Mouse (Mus musculus): ENCODE measurements around the gene Myo10.
A peak's percentile ranks its signal among the peaks of the same experiment; 100 is the strongest.
"Not testable (repeated sequence)": the region's sequence is repeated elsewhere in the genome, so short reads cannot be mapped to it uniquely, and the experiment has no call there.

Gene Myo10

DNA sequence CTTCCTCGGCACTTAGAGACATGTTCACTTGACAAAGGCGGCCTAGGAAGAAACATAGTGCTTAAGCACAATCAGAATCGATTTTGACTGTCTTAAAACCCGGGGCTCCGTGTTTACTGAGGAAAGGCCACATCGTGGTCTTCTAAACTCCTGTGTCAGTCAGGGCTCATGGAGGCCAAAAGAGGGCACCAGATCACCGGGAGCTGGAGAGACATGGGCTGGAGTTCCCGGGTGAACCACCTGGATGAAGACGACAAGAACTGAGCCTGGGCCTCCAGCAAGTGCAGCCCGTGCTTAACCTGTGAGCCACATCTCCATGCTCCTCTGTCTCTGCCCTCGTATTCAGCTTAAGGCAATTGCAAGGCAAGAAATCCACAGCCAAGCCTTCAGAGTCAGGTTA lies 71.4 kb downstream of the Myo10 start:
- DNase-seq = no peak

DNA sequence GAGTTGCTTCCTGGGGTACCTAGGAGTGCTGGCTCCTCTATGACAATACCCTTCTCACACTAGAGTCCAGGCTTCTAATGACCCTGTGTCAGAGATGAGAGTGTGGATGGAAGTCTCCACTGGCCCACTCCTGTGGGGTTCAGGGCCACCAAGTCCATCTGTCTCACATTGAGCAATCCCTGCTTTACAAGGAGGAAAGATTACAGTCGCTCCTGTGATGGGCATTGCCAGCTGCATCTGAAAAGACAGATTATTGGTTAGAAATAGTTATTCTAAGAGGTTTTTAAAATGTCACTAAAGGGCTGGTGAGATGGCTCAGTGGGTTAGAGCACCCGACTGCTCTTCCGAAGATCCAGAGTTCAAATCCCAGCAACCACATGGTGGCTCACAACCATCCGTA lies 72.4 kb downstream of the Myo10 start:
- no peak for DNase-seq

DNA sequence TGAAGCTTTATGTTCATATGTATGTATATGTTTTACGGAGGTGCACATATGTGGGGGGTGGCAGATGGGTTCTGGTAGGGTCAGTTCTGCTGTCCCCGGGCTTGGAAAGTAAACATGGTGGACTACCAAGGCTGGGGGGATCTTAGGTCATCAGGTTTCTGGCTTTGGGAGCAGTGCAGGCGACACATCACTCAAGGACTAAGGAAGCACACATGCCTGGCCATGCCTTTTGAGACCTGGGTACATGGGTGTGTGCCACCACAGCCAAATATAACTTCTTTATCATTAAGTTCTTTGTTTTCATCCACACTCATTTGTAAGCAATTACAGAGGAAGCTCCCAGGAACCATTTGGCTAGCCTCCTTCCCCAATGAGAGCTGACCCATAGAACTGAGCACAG lies 72.9 kb downstream of the Myo10 start:
- DNase-seq = peak in 1 of 2 experiments; percentile 30

DNA sequence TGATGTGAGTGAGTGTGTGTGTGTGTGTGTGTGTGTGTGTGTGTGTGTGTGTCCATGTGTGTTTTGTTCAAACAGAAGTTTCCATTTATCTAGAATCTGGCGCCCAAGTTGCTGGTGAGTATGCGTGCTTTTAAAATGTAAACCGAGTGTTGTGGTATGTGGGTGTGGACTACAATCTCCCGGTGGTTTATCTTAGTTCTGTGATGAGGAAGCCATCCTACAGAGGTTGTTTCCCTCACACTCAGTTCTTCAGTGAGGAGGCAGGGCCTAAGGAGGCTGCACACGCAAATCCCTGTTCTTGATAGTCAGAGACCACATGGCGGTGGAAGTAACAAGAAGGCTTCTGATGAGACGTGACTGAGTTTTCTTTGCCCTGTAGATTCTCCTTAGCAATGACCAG lies 73.6 kb downstream of the Myo10 start:
- peak in 1 of 2 experiments; percentile 36 for DNase-seq

DNA sequence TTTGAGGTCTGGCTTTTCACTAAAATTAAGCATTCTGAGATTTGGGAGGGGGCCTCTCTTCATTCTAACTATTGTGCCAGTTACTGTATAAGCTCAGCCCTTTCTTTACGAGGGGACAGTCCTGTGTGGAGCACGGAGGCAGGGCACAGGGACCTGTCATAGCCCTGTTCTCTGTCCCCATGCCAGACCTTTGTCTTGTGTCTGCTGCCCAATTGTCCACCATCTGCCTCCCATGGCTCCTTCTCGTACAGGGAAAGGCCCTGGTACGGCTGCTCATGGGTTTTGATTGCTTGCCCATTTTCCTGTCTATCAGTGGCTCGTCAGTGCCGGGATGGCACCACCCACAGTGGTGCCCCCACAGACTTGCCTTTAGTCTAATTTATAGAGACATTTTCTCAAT lies 74.3 kb downstream of the Myo10 start:
- DNase-seq = no peak

DNA sequence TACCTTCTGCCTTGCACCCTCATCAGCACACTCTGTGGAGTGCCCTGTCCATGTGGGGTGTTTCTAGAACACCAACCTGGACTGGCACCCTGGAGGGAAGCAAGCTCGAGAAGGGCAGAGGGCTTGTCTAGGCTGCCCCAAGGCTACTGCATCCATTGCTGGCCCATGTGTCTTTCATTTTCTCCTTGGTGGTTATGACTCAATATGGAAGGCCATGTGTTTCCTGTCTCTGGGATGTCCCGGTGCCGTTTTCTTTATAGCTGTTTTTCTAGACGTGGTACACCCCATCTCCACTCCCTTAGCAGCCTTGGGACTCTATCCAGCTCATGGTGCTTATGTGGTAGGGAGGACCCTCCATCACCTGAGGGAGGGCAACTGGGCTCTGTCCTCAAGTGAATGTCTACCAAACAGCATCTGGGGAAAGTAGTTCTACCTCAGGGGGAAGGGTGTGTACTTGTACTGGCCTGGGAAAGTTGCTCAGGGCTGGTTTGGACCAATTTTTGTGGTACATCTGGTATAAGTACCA lies 76.8 kb downstream of the Myo10 start:
- no peak for DNase-seq

DNA sequence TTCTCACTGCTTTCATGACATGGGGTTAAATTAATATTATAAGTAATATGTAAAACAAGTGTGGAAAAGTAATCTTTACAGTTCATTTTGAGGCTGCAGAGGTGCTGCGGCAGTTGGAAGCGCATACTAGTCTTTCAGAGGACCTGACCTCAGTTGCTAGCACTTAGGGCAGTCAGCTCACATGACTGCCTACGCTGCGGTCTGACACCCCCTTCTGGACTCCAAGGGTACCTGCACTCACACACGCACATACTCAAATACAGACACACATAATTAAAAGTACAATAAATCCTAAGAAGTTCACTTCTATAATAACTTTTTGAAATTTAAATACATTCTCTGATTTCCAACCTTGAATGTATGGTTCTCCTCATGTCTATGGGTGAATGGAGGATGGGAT lies 80.3 kb downstream of the Myo10 start:
- DNase-seq = no peak

DNA sequence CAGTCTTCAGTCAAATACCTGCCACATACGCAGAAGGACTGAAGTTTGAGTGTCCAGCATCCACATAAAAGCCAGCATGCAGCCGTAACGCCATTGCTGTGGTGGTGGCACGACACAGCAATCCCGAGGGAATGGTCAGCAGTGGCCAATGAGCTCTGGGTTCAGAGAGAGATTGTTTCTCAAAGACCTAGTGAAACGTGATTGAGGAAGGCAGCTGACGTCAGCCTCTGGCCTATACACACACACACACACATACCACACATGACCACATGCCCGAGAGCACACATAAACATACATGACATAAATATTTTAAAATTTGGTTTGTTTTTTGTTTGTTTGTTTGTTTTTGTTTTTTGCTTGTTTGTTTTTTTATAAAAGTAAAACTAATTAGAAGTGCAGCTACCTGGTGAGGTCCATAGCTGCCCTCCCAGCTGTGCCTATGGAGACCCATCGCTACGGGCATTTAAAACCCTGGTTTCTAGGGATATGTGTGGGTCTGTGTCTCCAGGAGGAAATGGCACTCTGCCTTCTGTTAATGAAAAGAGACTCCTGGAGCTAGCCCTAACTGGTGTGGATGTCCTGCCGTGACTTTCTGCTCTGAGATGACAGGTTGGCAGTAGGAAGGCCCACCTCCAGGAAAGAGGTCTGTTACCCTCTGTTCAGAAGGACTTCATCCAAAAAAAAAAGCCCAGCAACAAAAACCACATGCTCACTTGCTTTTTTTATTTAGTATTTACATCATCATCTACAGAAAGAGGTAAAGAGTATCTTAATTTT lies 82.7 kb downstream of the Myo10 start:
- DNase-seq = no peak

DNA sequence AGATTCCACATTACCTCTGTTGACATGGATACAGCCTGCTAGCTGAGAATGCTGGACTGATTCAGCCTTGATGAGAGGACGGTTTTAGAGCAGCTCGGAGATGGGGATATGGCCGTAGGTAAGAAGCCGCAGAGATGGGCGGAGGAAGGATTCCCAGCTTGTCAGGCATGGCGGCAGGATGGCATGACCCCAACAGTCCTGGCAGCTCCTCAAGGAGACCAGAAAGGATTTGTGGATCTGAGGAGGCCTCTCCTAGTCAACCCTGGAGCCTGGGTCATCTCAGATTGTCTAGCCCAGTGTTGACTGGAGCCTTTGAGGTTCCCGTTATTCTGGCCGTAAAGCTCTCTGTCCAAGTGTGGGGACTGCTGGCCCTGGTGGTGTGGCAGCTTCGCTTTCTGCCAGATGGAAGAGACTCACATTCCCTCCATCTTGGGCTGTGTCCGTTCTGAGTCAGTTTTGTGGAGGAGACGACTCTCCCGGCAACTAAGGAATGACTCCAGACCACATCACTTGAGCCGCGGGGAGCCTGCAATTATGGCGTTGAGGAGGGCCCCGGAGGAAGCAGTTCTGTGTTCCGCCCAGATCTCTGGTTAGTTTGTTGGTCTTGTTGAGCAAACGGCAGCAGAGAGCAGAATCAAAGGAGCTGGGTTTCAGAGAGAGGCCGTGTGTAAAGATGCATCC lies 84.7 kb downstream of the Myo10 start:
- no peak for DNase-seq

DNA sequence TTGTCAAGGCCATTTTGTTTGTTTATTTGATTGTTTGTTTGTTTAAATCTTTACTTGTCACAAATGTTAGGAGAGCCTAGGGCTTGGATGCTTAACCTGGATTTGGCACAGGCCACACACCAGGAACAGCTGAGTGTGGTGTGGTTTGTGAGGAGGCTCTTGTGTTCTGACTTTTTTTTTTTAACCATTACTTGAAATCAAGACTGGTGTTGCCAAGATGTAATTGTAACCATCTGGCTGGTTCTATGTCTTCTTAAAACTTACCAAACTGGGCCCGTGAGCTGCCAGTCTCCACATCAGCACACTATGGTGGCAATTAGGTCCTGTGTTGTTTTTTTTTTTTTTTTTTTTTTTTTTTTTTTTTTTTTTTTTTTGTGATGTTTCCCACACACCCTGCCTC lies 85.6 kb downstream of the Myo10 start:
- DNase-seq = no peak

DNA sequence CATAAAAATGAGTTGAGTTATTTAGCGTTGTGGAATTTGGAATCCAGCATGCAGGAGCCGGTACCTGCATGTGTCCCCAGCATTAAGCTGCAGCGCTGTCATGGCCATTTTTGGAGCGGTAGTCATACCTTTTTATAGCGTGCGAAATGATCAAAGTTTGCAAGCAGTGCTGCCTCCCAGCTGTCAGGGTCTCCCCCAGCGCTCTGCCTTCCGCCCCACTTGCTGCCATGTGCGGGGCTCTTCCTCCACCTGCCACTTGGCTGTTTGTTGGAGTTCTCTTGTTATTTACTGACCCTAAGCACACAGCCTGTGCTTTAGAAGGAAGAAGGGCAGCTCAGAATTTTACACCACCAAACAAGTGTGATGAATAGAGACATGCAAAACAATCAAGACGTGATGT lies 88.6 kb downstream of the Myo10 start:
- DNase-seq = no peak

DNA sequence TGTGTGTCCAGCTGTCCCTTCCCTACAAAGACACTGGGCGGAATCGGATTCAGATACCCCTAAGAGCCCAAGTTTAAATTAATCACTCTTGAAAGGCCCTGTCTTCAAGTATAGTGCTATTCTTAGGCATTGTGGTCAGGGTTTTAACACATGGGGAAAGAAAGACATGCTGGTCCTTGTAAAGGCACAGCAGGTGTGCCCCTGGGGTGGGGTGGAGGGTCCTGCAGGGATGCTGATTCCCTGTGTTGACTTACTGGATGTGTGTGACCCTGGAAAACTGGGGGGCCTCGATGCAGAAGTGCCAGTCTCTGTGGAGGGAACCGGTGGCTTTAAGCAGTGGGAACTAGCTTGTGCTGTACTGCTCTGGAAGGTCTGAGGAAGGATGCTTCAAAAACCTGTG lies 90.6 kb downstream of the Myo10 start:
- DNase-seq = no peak

DNA sequence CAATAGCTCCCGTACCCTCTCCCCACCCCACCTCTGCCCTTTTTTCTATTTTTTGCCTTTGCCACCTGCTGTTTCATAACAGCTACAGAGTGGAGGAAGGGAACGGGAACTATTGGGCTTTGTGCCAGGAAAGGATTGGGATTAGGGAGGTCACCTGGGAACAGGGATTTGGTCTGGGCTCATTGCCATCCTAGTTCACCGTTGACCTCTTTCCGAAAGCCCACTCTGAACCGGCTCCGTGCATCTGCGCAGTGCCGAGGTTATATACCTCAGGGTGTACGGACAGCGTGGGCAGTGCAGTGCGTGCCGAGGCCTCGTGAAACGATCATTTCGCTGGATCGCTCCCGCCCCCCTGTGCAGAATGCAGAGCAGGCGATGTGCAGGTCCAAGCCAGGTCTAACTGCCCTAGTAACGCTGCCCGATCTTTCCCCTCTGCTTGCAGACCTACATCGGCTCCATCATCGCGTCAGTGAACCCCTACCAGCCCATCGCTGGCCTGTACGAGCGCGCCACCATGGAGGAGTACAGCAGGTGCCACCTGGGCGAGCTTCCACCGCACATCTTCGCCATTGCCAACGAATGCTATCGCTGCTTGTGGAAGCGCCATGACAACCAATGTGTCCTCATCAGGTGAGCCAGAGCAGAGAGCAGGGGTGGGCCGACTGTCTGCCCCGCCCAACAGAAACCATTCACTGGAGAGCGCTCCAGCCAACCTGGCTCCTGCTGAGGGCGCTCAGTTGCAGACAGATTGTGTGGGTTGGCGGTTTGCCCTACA lies 91.4 kb downstream of the Myo10 start:
- no peak for DNase-seq

DNA sequence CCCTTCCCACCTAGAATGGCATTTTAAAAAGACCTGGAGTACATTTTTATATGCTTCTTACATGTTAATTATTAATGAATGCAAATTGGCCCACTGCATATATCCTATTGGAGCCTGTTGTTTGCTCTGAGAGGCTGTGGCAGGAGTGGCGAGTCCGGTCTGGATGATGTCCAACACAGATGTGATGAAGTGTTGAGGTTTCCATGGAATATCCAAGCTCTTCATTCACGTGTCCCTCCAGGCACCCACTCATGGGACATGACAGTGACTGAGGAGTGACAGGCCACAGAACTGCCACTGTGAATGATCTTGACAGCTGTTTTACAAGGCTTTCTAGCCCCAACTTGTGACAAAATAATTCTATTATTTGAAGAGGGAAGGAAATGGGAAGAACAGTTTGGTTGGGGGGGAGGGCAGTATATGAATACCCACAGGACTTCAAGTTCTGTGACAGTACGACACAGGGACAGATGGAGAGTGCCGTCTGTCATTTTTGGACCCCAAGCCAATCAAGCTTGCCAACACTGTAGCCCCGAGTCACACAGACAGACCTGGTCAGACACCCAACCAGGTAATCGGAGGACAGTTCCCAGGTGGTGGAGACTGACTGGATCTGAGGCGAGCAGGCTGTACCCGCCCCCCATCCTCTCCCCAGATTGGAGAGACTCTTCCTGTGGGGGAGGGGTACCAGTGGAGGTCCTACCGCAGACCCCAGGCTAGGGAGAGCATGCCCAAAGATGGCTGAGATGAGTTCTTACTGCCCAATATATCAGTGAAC lies 93.1 kb downstream of the Myo10 start:
- DNase-seq = no peak

DNA sequence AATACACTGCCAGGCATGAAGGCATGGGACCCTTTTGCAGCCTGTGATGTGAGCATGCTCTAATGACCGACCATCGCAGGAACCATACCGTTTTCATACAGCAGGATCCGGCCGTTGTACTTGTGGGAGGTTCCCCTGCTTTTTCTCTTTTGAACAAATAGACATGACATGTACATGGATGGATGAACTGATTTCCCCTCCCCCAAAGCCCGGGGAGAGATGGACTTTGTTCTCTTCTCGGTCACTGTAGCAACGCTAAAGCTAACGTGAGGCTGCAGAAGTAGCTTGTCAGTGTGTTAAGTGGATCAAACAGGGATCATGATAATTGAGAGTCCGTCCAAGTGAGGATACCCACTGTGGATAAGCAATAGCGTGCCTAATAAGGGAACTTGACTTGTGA lies 93.7 kb downstream of the Myo10 start:
- no peak for DNase-seq

DNA sequence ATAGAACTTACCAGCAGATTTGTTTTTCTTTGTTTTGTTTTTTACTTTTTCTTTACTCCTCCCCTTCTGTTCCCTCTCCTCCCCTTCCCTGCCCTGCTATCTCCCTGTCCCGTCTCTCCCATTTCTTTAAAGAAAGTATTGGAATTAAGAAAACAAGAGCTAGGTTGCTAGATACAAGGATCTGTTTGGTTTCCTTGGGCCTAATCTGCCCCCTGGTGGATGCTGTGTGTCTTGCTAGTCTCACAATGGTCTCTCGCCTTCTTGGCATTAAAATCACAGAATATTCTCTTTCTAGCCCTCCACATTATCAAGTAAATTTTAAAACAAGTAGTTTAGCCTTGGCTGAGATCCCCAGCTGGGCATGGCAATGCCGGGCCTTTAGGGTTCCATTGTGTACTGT lies 94.7 kb downstream of the Myo10 start:
- DNase-seq = peak; percentile 70 to 81

DNA sequence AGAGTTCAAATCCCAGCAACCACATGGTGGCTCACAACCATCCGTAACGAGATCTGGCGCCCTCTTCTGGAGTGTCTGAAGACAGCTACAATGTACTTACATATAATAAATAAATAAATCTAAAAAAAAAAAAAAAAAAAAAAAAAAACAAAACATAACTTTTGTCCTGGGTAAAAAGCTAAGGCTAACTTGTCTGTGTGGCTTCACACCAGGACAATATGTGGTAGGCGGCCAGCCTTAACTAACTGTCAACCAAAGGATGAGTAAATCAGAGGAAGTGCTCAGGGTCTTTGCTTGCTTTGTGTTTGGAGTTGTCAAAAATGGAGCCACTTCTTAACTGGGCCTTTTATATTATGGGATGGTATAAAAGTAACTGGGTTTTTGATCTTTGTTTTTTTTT lies 95.8 kb downstream of the Myo10 start:
- not testable (repeated sequence) for DNase-seq

DNA sequence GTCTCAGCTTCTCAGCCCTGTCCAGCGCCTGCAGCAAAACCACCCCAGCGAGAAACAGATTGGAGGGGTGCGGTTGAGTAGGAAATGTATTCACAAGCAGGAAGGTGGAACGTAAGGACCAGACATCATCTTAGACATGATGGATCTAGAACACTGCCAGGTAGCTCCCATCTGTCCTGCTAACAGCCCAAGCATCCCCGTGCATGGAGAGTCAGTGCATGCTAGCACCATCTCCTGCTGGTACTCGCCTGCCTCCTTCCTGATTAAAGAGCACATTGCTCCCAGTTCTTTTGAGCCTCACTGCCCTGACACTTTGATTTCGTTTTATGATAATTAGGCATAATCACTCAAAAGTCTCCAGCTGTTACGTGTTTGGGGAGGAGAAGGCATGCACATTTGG lies 96.9 kb downstream of the Myo10 start:
- DNase-seq = no peak

DNA sequence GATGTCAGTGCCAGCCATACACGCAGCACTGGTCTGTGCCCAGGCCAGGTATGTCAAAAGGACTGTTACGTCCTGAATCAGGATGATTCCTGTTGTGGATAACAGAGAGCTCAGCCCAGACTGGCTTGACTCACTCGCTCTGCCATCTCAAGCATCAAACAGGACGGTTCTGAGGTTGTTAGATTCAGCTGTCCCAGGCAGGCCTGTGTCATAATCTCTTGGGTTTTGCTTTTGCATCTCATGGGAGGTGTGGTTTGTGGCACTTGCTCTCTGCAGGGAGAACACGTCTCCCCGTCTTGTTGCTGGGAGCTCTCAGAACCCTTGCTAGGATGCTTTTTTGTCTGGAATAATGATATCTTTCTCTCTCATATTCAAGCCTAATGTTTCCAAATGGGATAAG lies 97.9 kb downstream of the Myo10 start:
- DNase-seq = no peak

DNA sequence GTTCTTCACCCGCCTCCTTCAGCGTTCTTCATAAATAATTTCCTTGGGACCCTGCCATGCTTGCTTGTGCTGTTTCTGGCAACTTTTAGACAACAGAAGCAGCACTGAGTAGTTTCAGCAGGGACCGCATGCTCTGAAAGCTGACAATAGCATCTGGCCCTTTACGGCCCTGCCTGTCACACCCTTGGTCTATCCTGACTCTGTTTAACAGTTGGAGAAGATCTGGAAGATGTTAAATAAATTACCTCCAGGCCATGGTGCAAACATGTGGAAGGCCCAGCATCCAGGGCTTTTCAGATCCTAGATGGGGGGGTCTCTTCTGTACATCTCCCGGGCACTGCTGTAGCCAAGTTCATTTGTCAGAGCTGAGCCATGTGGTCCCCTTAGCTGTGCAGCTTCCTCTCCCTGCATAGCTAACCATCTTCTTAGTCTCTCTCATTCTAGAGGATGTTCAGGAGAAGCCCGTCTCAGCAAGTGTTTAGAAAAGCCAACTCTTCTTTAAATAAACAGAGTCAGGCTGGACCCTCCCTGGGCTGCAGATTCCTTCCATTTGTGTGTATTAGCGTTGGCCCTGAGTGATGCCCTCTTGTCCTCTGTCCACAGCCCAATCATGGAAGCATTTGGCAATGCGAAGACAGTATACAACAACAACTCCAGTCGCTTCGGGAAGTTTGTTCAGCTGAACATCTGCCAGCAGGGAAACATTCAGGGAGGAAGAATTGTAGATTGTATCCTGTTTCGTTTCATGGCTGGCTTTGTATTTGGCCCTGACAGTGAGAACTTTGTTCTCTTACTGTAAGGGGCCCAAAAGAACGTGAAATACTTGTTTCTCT lies 101.2 kb downstream of the Myo10 start:
- DNase-seq = peak; percentile 39 to 72

DNA sequence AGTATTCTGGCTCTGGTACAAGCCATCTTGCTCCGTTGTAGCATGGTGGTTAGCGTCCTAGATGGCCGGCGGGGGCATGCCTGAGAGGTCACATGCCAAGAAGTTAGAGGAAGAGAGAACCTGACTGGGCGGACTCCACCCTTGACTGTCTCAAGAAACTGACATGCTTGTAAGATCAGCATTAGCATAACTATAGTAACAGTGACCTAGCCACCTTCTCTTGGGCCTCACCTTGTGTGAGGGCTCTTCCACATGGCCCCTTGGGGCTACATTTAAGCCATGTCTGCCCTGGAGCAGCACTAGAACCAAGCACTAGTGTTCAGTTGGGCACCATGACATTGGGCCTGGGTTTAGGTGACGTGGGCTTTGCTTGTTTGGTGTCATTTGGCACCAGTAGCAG lies 102.2 kb downstream of the Myo10 start:
- DNase-seq = no peak

DNA sequence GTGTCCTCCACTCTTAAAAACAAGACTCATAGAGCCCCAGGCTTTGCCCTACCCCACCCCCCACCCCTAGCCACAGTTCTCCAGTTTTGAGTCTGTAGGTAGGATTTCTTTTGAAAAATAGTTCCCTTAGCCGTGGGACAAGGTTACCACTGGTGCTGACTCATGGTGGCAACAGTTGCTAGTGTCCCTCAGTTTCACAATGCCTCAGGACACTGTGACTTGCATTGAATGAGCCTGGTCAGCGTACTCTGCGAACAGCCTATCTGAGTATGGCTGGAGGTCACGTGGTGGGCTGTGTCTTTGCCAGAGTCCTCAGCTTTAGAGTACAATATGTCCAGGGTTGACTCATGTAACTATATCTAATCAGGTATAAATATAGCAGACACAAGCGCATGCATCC lies 104.5 kb downstream of the Myo10 start:
- DNase-seq = no peak
